Mouse (Mus musculus): ENCODE measurements around the gene Meis3. TPM values are rescaled to one million over a fixed set of nuclear protein-coding genes. Genes with fewer than 3 reads are reported as not detected.

The Meis3 gene
- polyA plus RNA-seq, 1 experiment from 2014 or later: 15.5 TPM

- peak overlapping the region in 1 of 2 experiments; percentile 59; a peak in 2 of 4 replicates for H3K4me3 ChIP-seq (ENCODE audit: control insufficient read depth in 1 of 2, insufficient read depth in 1 of 2, low read depth in 1 of 2, low read length in 2 of 2)
- no peaks in the 10 kb centered on the region for H3K27me3 ChIP-seq (ENCODE audit: control insufficient read depth, insufficient read depth, low read length)
- H3K9me3 ChIP-seq (ENCODE audit: control insufficient read depth, low read length): no peaks in the 10 kb centered on the region
- no peak overlapping the region for H3K27ac ChIP-seq (replicated peaks in 1 of 2; ENCODE audit: control insufficient read depth in 1 of 2, insufficient read depth in 1 of 2, low read depth in 2 of 2, low read length in 2 of 2)
- peaks cover 20 to 21% of the 10 kb centered on the region in 2 experiments for H3K4me1 ChIP-seq (ENCODE audit: control insufficient read depth in 2 of 2, insufficient read depth in 2 of 2, low read length in 2 of 2)
- H3K4me2 ChIP-seq (ENCODE audit: low read length): peak overlapping the region; percentile 80
- no peak for ATAC-seq (ENCODE audit: insufficient number of reproducible peaks, insufficient read depth, low FRiP score, low read depth)
- WGBS: 38% methylated on average over 13 of the region's 13 CpGs
- peaks cover 11% of the 10 kb centered on the region; the same call in 1 of the 2 replicates for H3K36me3 ChIP-seq (ENCODE audit: control insufficient read depth, insufficient read depth, low read length)
- peak overlapping the region; percentile 74; the same call in 1 of the 2 replicates for H3K9ac ChIP-seq (ENCODE audit: low read length)
These were observed 43.8 kb upstream of the Meis3 start for GRCm38 (mm10) chr7:16130956-16131634.

GRCm38 (mm10) chr7:16132161-16132581 is 42.7 kb upstream of the Meis3 start:
- H3K9ac ChIP-seq (ENCODE audit: low read length): no peak overlapping the region
- no peaks in the 10 kb centered on the region for H3K9me3 ChIP-seq (ENCODE audit: control insufficient read depth, low read length)
- H3K4me3 ChIP-seq (ENCODE audit: control insufficient read depth in 1 of 2, insufficient read depth in 1 of 2, low read depth in 1 of 2, low read length in 2 of 2): no peak overlapping the region
- no peak for ATAC-seq (ENCODE audit: insufficient number of reproducible peaks, insufficient read depth, low FRiP score, low read depth)
- H3K36me3 ChIP-seq (ENCODE audit: control insufficient read depth, insufficient read depth, low read length): peaks cover 3% of the 10 kb centered on the region; the same call in 1 of the 2 replicates
- H3K4me1 ChIP-seq (ENCODE audit: control insufficient read depth in 2 of 2, insufficient read depth in 2 of 2, low read length in 2 of 2): peaks cover 20 to 21% of the 10 kb centered on the region in 2 experiments
- WGBS: 16% methylated on average over 7 of the region's 7 CpGs
- H3K27me3 ChIP-seq (ENCODE audit: control insufficient read depth, insufficient read depth, low read length): no peaks in the 10 kb centered on the region
- H3K27ac ChIP-seq (replicated peaks in 1 of 2; ENCODE audit: control insufficient read depth in 1 of 2, insufficient read depth in 1 of 2, low read depth in 2 of 2, low read length in 2 of 2): no peak overlapping the region
- H3K4me2 ChIP-seq (ENCODE audit: low read length): no peak overlapping the region

GRCm38 (mm10) chr7:16132926-16133325 is 42.0 kb upstream of the Meis3 start:
- Histone ChIP-seq H3K4me3 (ENCODE audit: control insufficient read depth in 1 of 2, insufficient read depth in 1 of 2, low read depth in 1 of 2, low read length in 2 of 2) (no peak overlapping the region), H3K4me1 (ENCODE audit: control insufficient read depth in 2 of 2, insufficient read depth in 2 of 2, low read length in 2 of 2) (peaks cover 20 to 21% of the 10 kb centered on the region in 2 experiments), H3K27ac (replicated peaks in 1 of 2; ENCODE audit: control insufficient read depth in 1 of 2, insufficient read depth in 1 of 2, low read depth in 2 of 2, low read length in 2 of 2) (no peak overlapping the region), H3K36me3 (ENCODE audit: control insufficient read depth, insufficient read depth, low read length) (no peaks in the 10 kb centered on the region), H3K27me3 (ENCODE audit: control insufficient read depth, insufficient read depth, low read length) (no peaks in the 10 kb centered on the region), H3K9ac (ENCODE audit: low read length) (no peak overlapping the region), H3K9me3 (ENCODE audit: control insufficient read depth, low read length) (no peaks in the 10 kb centered on the region), H3K4me2 (ENCODE audit: low read length) (no peak overlapping the region)
- 61% methylated on average over 3 of the region's 3 CpGs for WGBS
- ATAC-seq (ENCODE audit: insufficient number of reproducible peaks, insufficient read depth, low FRiP score, low read depth): no peak

GRCm38 (mm10) chr7:16133691-16134090 is 41.2 kb upstream of the Meis3 start:
- Histone ChIP-seq H3K27me3 (ENCODE audit: control insufficient read depth, insufficient read depth, low read length) (no peaks in the 10 kb centered on the region), H3K27ac (replicated peaks in 1 of 2; ENCODE audit: control insufficient read depth in 1 of 2, insufficient read depth in 1 of 2, low read depth in 2 of 2, low read length in 2 of 2) (no peak overlapping the region), H3K4me1 (ENCODE audit: control insufficient read depth in 2 of 2, insufficient read depth in 2 of 2, low read length in 2 of 2) (peaks cover 15% of the 10 kb centered on the region in 2 experiments; a peak in 3 of 4 replicates), H3K9ac (ENCODE audit: low read length) (no peak overlapping the region), H3K9me3 (ENCODE audit: control insufficient read depth, low read length) (no peaks in the 10 kb centered on the region), H3K4me3 (ENCODE audit: control insufficient read depth in 1 of 2, insufficient read depth in 1 of 2, low read depth in 1 of 2, low read length in 2 of 2) (no peak overlapping the region), H3K4me2 (ENCODE audit: low read length) (no peak overlapping the region), H3K36me3 (ENCODE audit: control insufficient read depth, insufficient read depth, low read length) (no peaks in the 10 kb centered on the region)
- ATAC-seq (ENCODE audit: insufficient number of reproducible peaks, insufficient read depth, low FRiP score, low read depth): no peak
- WGBS: 87% methylated on average over 9 of the region's 9 CpGs

- 69% methylated on average over 7 of the region's 7 CpGs for WGBS
- Histone ChIP-seq H3K9me3 (ENCODE audit: control insufficient read depth, low read length) (no peaks in the 10 kb centered on the region), H3K36me3 (ENCODE audit: control insufficient read depth, insufficient read depth, low read length) (no peaks in the 10 kb centered on the region), H3K4me2 (ENCODE audit: low read length) (no peak overlapping the region), H3K4me3 (ENCODE audit: control insufficient read depth in 1 of 2, insufficient read depth in 1 of 2, low read depth in 1 of 2, low read length in 2 of 2) (no peak overlapping the region), H3K27me3 (ENCODE audit: control insufficient read depth, insufficient read depth, low read length) (no peaks in the 10 kb centered on the region), H3K9ac (ENCODE audit: low read length) (no peak overlapping the region), H3K27ac (replicated peaks in 1 of 2; ENCODE audit: control insufficient read depth in 1 of 2, insufficient read depth in 1 of 2, low read depth in 2 of 2, low read length in 2 of 2) (no peak overlapping the region), H3K4me1 (ENCODE audit: control insufficient read depth in 2 of 2, insufficient read depth in 2 of 2, low read length in 2 of 2) (peaks cover 6% of the 10 kb centered on the region in 2 experiments; a peak in 3 of 4 replicates)
- no peak for ATAC-seq (ENCODE audit: insufficient number of reproducible peaks, insufficient read depth, low FRiP score, low read depth)
These were observed 39.9 kb upstream of the Meis3 start for GRCm38 (mm10) chr7:16134951-16135392.

GRCm38 (mm10) chr7:16146489-16147410 is 28.1 kb upstream of the Meis3 start:
- H3K4me1 ChIP-seq (ENCODE audit: control insufficient read depth in 2 of 2, insufficient read depth in 2 of 2, low read length in 2 of 2): no peaks in the 10 kb centered on the region
- H3K4me2 ChIP-seq (ENCODE audit: low read length): no peak overlapping the region
- ATAC-seq (ENCODE audit: insufficient number of reproducible peaks, insufficient read depth, low FRiP score, low read depth): no peak
- WGBS: 27% methylated on average over 27 of the region's 27 CpGs
- peaks cover 27% of the 10 kb centered on the region for H3K27me3 ChIP-seq (ENCODE audit: control insufficient read depth, insufficient read depth, low read length)
- no peak overlapping the region for H3K4me3 ChIP-seq (ENCODE audit: control insufficient read depth in 1 of 2, insufficient read depth in 1 of 2, low read depth in 1 of 2, low read length in 2 of 2)
- H3K36me3 ChIP-seq (ENCODE audit: control insufficient read depth, insufficient read depth, low read length): no peaks in the 10 kb centered on the region
- H3K27ac ChIP-seq (replicated peaks in 1 of 2; ENCODE audit: control insufficient read depth in 1 of 2, insufficient read depth in 1 of 2, low read depth in 2 of 2, low read length in 2 of 2): no peak overlapping the region
- no peaks in the 10 kb centered on the region for H3K9me3 ChIP-seq (ENCODE audit: control insufficient read depth, low read length)
- H3K9ac ChIP-seq (ENCODE audit: low read length): no peak overlapping the region

- no peaks in the 10 kb centered on the region for H3K9me3 ChIP-seq (ENCODE audit: control insufficient read depth, low read length)
- no peaks in the 10 kb centered on the region for H3K4me1 ChIP-seq (ENCODE audit: control insufficient read depth in 2 of 2, insufficient read depth in 2 of 2, low read length in 2 of 2)
- no peak overlapping the region for H3K4me2 ChIP-seq (ENCODE audit: low read length)
- no peaks in the 10 kb centered on the region for H3K36me3 ChIP-seq (ENCODE audit: control insufficient read depth, insufficient read depth, low read length)
- H3K9ac ChIP-seq (ENCODE audit: low read length): no peak overlapping the region
- 9% methylated on average over 15 of the region's 15 CpGs for WGBS
- H3K27ac ChIP-seq (replicated peaks in 1 of 2; ENCODE audit: control insufficient read depth in 1 of 2, insufficient read depth in 1 of 2, low read depth in 2 of 2, low read length in 2 of 2): no peak overlapping the region
- peaks cover 27% of the 10 kb centered on the region for H3K27me3 ChIP-seq (ENCODE audit: control insufficient read depth, insufficient read depth, low read length)
- ATAC-seq (ENCODE audit: insufficient number of reproducible peaks, insufficient read depth, low FRiP score, low read depth): no peak
- no peak overlapping the region for H3K4me3 ChIP-seq (ENCODE audit: control insufficient read depth in 1 of 2, insufficient read depth in 1 of 2, low read depth in 1 of 2, low read length in 2 of 2)
These were observed 27.2 kb upstream of the Meis3 start for GRCm38 (mm10) chr7:16147643-16148042.

Measured in heart, embryonic 14.5 days (tissue).